Mouse (Mus musculus) central nervous system, embryonic 14 days (tissue): ENCODE data around the gene Nexn. TPM values are rescaled to one million over a fixed set of nuclear protein-coding genes. Genes with fewer than 3 reads are reported as not detected.

Experiments used
- polyA plus RNA-seq: library from polyadenylated mRNA; depleted of rRNA; stranded (reverse); fragments of >200 nt; gene quantifications from 2 replicates; pipeline ENCODE4 v1.2.3, GENCODE M21; 2012; rRNA removed

Nexn gene
- polyA plus RNA-seq = 0.60 and 2.7 TPM in 2 replicates

GRCm38 (mm10) chr3:152266036-152266421 is at the start of gene Nexn:
Nexn (minus strand) TSS chr3:152266350.

GRCm38 (mm10) chr3:152209967-152210634 is 56.0 kb downstream of the Nexn start, which contains the start of the genes Dnajb4 and Fubp1:
Dnajb4 (minus strand) TSS chr3:152210302.
Fubp1 (plus strand) TSS chr3:152210422.

Other genes starting within 250 kb of the Nexn start
- 4.0 and 4.8 TPM in 2 replicates for gene Gipc2, start 100.1 kb downstream of the Nexn start, polyA plus RNA-seq
- 19.0 and 20.7 TPM in 2 replicates for gene Dnajb4, start 56.0 kb downstream of the Nexn start, polyA plus RNA-seq
- gene Fubp1, start 55.9 kb downstream of the Nexn start, polyA plus RNA-seq = 299 and 328 TPM in 2 replicates
- 21.6 and 24.0 TPM in 2 replicates for gene Miga1, start 74.1 kb upstream of the Nexn start, polyA plus RNA-seq
- 96.8 and 110 TPM in 2 replicates for gene Usp33, start 80.1 kb upstream of the Nexn start, polyA plus RNA-seq
- 32.4 TPM in 2 replicates for gene Zzz3, start 129.1 kb upstream of the Nexn start, polyA plus RNA-seq